Mouse (Mus musculus) kidney, embryonic 16.5 days (tissue): ENCODE data around the gene Sncb. TPM values are rescaled to one million over a fixed set of nuclear protein-coding genes. Genes with fewer than 3 reads are reported as not detected.

Source experiments
- ATAC-seq: fragments of 200-750 bp; cut with Nextera tagmentation; 2 replicates; pipeline ENCODE4 v1.8.0; 2017; ENCODE audit warnings: moderate TSS enrichment; ENCODE audit not compliant: low FRiP score, low TSS enrichment
- H3K27ac ChIP-seq: fragments of 300-500 bp; sonication (generic); 2 replicates; pipeline ENCODE4 v1.5.1; 2014; ENCODE audit warnings: low read length
- H3K27me3 ChIP-seq: fragments of 300-500 bp; sonication (generic); 2 replicates; pipeline ENCODE4 v1.6.1; 2014; ENCODE audit warnings: low read length, control low read depth, mixed read lengths; ENCODE audit not compliant: insufficient read depth
- H3K36me3 ChIP-seq: fragments of 300-500 bp; sonication (generic); 2 replicates; pipeline ENCODE4 v1.6.1; 2014; ENCODE audit warnings: low read length, control low read depth, mixed read lengths; ENCODE audit not compliant: insufficient read depth
- H3K4me1 ChIP-seq: fragments of 300-500 bp; sonication (generic); 2 replicates; pipeline ENCODE4 v1.6.1; 2014; ENCODE audit warnings: low read length, control low read depth, mixed read lengths; ENCODE audit not compliant: insufficient read depth
- H3K4me2 ChIP-seq: fragments of 300-500 bp; sonication (generic); replicated peaks from 2 replicates; pipeline ENCODE4 v1.6.1; 2014; ENCODE audit warnings: low read depth, low read length
- H3K4me3 ChIP-seq: fragments of 300-500 bp; sonication (generic); 2 replicates; pipeline ENCODE4 v1.5.1; 2014; ENCODE audit warnings: mild to moderate bottlenecking, low read length
- H3K9ac ChIP-seq: fragments of 300-500 bp; sonication (generic); replicated peaks from 2 replicates; pipeline ENCODE4 v1.6.1; 2014; ENCODE audit warnings: low read length
- H3K9me3 ChIP-seq: fragments of 300-500 bp; sonication (generic); 2 replicates; pipeline ENCODE4 v1.6.1; 2016; ENCODE audit warnings: low read length, control low read depth
- WGBS: fragments of 180-500 bp; shearing (Covaris S2); extraction: QIAGEN DNeasy Blood & Tissue Kit; methylation state at CpG from one replicate; pipeline ENCODE4 v1.1.7; 2014; 5-methylcytosine and 5-hydroxymethylcytosine counted together
- polyA plus RNA-seq: library from polyadenylated mRNA; unstranded; fragments of >200 nt; fragmentation: Nextera tagmentation; extraction: Ambion mirVana; gene quantifications from 2 replicates; pipeline ENCODE4 v1.2.1, GENCODE M21; 2015

Gene Sncb
- polyA plus RNA-seq, 1 experiment from 2014 or later, result not detected

DNA sequence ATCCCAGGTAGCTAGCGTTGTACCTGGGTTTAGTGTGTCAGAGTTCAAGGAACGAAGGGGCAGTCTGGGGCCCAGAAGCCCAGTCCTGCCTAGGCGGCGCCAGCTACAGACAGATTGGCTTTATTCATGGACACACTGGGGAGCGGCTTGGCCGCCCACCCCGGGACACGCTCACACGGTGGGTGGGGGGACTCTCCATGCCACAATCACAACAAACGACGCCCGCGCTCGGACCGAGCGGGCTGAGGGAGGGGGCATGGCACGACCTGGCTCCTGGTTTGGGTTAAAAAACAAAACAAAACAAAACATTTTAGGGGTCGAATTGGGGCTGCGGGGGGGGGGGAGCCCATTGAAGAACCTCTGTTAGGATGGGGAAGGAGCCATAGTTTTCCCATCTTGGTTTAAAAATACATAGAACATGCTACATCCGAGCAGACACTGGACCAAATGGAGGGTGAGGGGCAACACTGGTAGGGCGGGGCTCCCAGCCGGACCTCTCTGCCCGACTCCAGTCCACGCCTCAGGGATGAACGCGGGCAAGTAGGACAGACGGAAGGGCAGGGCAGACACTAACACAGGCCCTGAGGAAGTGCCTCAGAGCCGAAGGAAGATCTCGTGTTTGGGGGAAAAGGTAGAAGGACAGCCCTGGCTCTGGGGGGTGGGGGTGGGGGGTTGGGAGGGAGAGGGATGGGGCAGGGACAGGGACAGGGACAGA, 7.5 kb downstream of the Sncb start:
- H3K9ac ChIP-seq, result no peak overlapping the region
- peaks cover 16% of the 10 kb centered on the region for H3K4me1 ChIP-seq
- H3K27me3 ChIP-seq, result peaks cover 55% of the 10 kb centered on the region
- peak overlapping the region; percentile 58 for H3K4me2 ChIP-seq
- H3K9me3 ChIP-seq, result no peaks in the 10 kb centered on the region
- H3K27ac ChIP-seq, result no peak overlapping the region
- no peaks in the 10 kb centered on the region for H3K36me3 ChIP-seq
- WGBS, result under 1% methylated on average over 29 of the region's 29 CpGs
- ATAC-seq, result no peak
- peak overlapping the region; percentile 2; the same call in 1 of the 2 replicates for H3K4me3 ChIP-seq

DNA sequence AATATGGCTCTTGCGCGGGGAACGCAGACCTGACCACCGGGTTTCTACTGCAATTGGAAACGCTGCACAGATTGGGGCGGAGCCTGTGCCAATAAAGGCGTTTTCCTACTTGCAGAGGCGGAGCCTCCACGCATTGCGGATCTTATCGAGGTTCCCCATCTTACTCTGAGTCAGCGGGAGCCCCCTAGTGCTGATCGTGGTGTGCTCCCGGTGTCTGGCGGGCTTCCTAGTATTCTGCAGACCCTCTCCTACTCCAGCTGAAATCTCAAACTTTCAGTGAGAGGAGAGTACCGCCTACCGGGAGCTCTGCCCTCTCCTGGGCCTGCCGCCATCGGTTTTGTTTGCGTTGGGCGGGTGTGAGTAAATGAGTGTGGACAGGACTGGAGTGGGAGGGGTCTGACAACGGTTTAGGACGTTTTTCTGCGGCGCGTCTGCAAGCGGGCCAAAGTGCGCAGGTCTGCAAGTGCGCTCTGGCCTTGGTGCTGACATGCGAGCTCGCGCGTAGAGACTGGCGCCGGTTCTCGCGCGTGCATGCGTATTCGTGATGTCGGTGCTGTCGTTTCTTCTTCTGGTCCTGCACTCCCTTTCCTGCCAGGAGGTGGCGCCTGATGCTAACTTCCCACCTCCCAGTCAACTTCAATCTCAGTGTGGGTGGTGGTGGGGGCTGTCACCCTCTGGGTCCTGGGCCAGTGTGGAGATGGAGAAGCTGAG, 8.2 kb downstream of the Sncb start:
- Histone ChIP-seq H3K9ac (no peak overlapping the region), H3K9me3 (no peaks in the 10 kb centered on the region), H3K27me3 (peaks cover 52% of the 10 kb centered on the region), H3K4me1 (peaks cover 16% of the 10 kb centered on the region), H3K36me3 (no peaks in the 10 kb centered on the region), H3K4me2 (peak overlapping the region; percentile 58), H3K27ac (peak overlapping the region; percentile 34; the same call in 1 of the 2 replicates), H3K4me3 (peak overlapping the region; percentile 46)
- WGBS, result 0% methylated on average over 43 of the region's 43 CpGs
- ATAC-seq, result peak; percentile 87

DNA sequence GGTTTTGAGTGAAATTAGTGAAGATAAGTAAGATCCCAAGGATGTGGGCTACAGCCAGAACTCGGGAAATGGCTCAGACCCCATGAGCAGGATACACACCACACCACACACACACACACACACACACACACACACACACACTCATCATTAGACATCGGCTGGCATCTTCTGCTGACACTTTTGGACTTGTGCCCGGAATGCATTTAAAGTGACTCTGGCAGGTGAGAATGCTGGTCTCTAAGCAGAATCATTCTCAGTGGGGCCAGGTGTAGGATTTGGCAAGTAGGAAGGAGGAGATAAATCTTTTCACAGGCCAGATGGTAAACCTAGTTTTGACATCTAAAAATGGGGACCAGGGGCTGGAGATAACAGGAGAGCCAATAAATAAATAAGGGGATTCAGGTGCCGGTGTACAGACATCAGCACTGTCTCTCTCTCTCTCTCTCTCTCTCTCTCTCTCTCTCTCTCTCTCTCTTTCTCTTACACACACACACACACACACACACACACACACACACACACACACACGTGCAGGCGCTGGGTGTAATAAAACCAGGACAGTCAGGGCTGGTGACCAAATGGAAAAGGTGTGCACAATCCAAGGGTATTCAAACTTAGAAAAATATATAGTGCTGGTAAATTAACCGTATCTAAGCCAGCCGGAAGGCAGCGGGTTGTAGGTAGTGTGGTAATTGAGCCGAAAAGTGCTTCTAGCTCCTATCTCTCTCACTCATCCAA, 9.1 kb downstream of the Sncb start:
- no peak for ATAC-seq
- H3K4me1 ChIP-seq, result peaks cover 16% of the 10 kb centered on the region
- no peak overlapping the region for H3K9ac ChIP-seq
- no peaks in the 10 kb centered on the region for H3K9me3 ChIP-seq
- peak overlapping the region; percentile 46 for H3K4me3 ChIP-seq
- H3K27ac ChIP-seq, result no peak overlapping the region
- WGBS, result 39% methylated on average over 10 of the region's 10 CpGs
- H3K27me3 ChIP-seq, result peaks cover 45% of the 10 kb centered on the region
- no peaks in the 10 kb centered on the region for H3K36me3 ChIP-seq
- H3K4me2 ChIP-seq, result peak overlapping the region; percentile 58

DNA sequence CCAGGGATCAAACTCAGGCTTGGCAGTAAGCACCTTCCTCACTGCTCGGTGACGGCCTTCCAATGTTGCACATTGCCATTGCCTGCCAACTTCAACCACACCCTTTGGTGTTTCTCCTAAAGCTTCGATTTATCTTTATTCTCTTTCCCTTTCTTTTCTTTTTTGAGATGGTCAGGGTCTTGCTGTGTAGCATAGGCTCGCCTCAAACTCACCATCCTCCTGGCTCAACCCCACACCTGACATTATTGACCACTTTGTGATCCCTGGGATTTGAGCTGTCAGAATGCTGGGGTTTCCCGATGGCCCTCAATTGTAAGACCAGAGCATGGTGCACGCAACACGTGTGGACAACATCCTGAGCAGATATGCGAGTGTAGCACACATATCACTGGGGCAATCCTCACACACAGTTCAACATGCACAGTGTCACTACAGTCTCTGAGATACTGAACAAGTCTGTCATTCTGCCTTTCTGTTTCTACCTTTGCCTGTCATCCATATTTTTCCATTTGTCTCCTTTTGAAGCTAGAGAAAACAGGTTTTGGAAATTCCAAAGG, 10.2 kb downstream of the Sncb start:
- peaks cover 16% of the 10 kb centered on the region for H3K4me1 ChIP-seq
- WGBS, result 88% methylated on average over 8 of the region's 8 CpGs
- ATAC-seq, result no peak
- no peaks in the 10 kb centered on the region for H3K9me3 ChIP-seq
- peaks cover 41% of the 10 kb centered on the region for H3K27me3 ChIP-seq
- H3K4me3 ChIP-seq, result no peak overlapping the region
- H3K36me3 ChIP-seq, result no peaks in the 10 kb centered on the region
- no peak overlapping the region for H3K9ac ChIP-seq
- no peak overlapping the region for H3K4me2 ChIP-seq
- H3K27ac ChIP-seq, result no peak overlapping the region

DNA sequence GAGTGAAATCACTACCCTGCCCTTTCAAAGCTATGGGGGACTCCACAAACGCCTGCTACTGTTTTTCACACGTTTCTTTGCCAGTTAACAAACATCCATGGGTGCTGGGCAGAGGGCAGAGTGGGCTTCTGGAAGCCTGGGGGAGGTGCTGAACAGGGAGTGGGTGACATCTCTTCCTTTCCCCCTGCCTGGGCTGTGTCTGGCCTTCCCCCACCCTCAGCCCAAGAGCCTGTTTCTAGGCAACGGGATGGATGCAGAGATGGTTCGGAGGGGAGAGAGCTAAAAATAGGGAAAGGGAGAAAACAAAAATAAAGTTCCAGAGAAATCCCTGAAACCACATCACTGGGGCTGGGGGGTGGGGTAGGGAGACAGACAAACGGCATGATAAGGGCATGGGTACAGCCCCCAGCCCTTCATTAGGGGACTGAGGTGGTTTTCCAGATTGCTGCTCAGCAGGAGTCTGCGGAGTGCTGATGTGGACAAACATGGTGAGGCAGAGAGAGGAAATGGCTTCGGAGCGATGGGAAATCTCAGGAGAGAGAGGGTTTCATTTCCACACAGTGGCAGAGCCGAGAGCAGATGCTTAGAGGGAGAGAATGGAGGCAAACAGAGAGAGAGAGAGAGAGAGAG, 11.1 kb downstream of the Sncb start:
- Histone ChIP-seq H3K9me3 (no peaks in the 10 kb centered on the region), H3K4me3 (no peak overlapping the region), H3K4me1 (peaks cover 16% of the 10 kb centered on the region), H3K27ac (no peak overlapping the region), H3K4me2 (no peak overlapping the region), H3K9ac (no peak overlapping the region), H3K36me3 (no peaks in the 10 kb centered on the region), H3K27me3 (peaks cover 40% of the 10 kb centered on the region)
- 35% methylated on average over 9 of the region's 9 CpGs for WGBS
- no peak for ATAC-seq

DNA sequence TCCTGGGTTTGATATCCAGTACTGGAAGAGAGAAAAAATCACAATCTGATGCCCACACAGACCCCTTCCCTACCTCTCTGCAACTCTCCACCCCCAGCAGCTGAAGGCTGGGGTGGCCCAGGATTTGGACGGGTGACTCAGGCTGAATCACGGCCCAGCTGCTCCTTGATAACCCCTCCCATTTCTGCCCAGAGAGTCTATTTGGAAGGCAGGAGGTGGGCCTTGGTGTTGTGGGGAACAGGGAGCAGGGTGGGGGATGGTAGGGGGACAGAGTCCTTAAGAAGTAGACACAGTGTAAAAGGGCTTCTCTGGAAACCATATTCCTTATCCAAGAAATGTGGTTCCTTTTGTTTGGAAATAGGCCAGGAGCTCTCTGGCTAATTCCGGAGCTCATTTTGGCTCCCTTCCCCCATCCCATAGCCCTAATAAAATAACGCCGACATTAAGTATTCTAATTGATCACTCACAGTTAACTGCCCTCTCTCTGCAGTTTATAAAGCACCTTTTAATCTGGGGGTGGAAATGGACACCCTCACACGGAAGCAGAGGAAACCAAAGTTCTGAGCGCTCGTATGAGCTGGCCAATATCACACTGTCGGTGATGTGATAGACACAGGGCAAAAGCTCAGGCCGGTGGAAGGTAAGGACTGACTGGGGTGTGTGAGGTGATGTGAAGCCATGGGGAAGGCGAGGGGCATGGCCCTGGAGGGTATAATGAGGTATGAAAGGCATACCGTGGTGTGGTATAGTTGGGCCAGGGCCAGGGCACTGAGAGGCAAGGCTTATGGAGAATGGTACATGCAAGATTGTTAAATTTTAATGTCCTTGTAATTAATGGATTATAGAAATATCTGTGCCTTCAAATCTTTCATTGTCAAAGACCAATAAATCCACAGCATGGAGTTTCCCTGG, 12.0 kb downstream of the Sncb start:
- no peak overlapping the region for H3K4me2 ChIP-seq
- no peaks in the 10 kb centered on the region for H3K9me3 ChIP-seq
- peaks cover 40% of the 10 kb centered on the region for H3K27me3 ChIP-seq
- H3K4me1 ChIP-seq, result peaks cover 21% of the 10 kb centered on the region
- no peak overlapping the region for H3K4me3 ChIP-seq
- ATAC-seq, result no peak
- WGBS, result 43% methylated on average over 12 of the region's 12 CpGs
- no peaks in the 10 kb centered on the region for H3K36me3 ChIP-seq
- no peak overlapping the region for H3K9ac ChIP-seq
- no peak overlapping the region for H3K27ac ChIP-seq

DNA sequence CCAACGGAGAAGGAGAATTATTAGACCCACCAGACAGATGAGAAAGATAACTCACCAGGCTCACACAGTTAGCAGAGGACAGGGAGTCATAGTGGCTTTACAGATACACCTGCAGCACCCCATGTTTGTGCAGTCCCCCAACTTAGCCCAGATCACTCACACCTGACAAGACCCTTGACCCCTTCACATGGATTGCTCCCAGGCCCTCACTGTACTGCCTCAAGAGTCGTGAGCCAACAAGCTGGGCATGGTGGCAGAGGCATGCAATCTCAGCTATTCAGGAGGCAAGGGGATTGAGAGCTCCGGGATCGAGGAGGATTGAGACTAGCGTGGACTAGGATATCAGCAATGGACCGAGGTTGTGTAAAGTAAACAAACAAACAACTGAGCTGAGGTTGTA, 12.7 kb downstream of the Sncb start:
- no peaks in the 10 kb centered on the region for H3K36me3 ChIP-seq
- WGBS, result 62% methylated on average over 6 of the region's 6 CpGs
- ATAC-seq, result no peak
- no peak overlapping the region for H3K4me2 ChIP-seq
- H3K27ac ChIP-seq, result no peak overlapping the region
- no peak overlapping the region for H3K4me3 ChIP-seq
- no peaks in the 10 kb centered on the region for H3K9me3 ChIP-seq
- peaks cover 40% of the 10 kb centered on the region for H3K27me3 ChIP-seq
- H3K9ac ChIP-seq, result no peak overlapping the region
- H3K4me1 ChIP-seq, result peaks cover 16% of the 10 kb centered on the region

DNA sequence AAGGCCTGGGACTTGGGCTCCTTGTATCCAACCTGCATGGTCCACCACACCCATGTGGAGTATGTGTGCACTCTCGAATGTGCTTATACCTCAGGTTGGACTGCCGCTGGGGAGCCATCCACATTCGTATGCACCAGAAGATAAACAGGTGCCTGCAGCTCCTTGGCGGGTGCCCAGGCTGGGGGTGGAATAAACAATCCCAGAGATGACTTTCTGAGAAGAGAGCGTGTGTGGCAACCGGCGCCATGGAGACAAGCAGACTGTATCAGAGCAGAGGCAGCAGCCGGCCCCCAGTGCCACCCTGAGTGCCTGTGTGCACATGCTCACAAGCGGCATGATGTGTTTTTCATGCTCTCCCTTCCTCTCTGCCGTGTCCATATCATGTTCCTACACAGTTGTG, 13.7 kb downstream of the Sncb start:
- Histone ChIP-seq H3K36me3 (no peaks in the 10 kb centered on the region), H3K9me3 (no peaks in the 10 kb centered on the region), H3K9ac (no peak overlapping the region), H3K27me3 (peaks cover 47% of the 10 kb centered on the region), H3K4me2 (no peak overlapping the region), H3K4me3 (no peak overlapping the region), H3K4me1 (peaks cover 6% of the 10 kb centered on the region), H3K27ac (no peak overlapping the region)
- no peak for ATAC-seq
- 77% methylated on average over 10 of the region's 10 CpGs for WGBS

DNA sequence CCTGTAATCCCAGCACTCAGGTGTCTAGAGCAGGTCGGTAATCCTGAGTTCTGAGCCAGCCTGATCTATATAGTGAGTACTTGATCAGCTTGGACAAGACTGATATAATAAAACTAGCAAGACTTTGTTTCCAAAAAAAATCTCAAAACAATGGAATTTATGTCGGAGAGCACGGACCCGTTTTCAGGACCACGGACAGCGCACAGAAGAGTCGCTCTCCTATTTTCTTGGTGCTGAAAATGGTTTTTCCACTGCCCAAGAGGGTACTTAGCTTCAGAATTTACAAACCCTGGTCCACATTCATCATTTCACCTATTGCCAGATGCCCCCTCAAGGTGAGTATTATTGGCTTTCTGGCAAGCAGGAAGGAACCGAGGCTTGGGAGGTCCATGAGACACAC, 15.7 kb downstream of the Sncb start:
- H3K36me3 ChIP-seq, result no peaks in the 10 kb centered on the region
- peaks cover 48% of the 10 kb centered on the region for H3K27me3 ChIP-seq
- WGBS, result 3% methylated on average over 8 of the region's 8 CpGs
- ATAC-seq, result no peak
- H3K4me2 ChIP-seq, result no peak overlapping the region
- no peak overlapping the region for H3K9ac ChIP-seq
- H3K4me1 ChIP-seq, result peaks cover 5% of the 10 kb centered on the region
- no peak overlapping the region for H3K4me3 ChIP-seq
- H3K27ac ChIP-seq, result no peak overlapping the region
- no peaks in the 10 kb centered on the region for H3K9me3 ChIP-seq
